Mouse (Mus musculus): ENCODE measurements at regions not wholly inside any gene's neighbourhood (a gene's known extent, or its start where the extent isn't known, plus 50 kb on each side); places are given as distances from the start of the nearest gene placed in this dataset.

- no peaks in the 10 kb centered on the region for H3K27me3 ChIP-seq
- H3K27ac ChIP-seq: no peak overlapping the region
- no peaks in the 10 kb centered on the region for H3K36me3 ChIP-seq
- no peaks in the 10 kb centered on the region for H3K4me1 ChIP-seq (replicated peaks)
- H3K9ac ChIP-seq (replicated peaks): no peak overlapping the region
- 15% methylated on average over 4 of the region's 4 CpGs for WGBS
- H3K4me3 ChIP-seq (replicated peaks): no peak overlapping the region
- H3K9me3 ChIP-seq: no peaks in the 10 kb centered on the region
- H3K4me2 ChIP-seq (replicated peaks): no peak overlapping the region
- ATAC-seq: no peak
Observed at GRCm38 (mm10) chr14:99632444-99632843, 334.0 kb downstream of the Klf5 start.

DNA sequence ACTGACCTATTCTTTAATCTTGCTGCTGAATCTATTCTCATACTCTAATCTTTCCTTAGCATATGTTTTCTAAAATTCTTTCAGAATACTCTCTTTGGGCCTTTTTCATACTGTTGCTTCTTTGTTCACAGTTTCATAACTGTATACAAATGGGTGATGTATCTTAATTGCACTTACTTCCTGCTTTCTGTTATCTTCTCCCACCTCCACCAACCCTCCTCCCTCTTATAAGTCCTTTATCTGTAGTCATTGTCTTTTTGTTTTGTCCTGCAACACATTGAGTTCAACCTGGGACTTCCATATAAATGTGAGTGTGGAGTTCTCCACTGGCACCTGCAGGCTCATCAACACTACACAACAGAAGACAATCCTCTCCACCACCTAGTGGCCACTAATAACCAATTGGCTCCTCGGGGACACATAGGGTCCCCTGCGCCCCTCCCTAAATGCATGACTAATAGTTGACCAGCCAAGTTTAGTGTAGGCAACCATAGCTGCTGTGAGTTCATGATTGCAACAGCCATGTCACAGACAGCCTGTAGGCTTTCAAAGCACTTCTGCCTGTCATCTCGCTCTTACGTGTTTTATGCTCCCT is 337.2 kb downstream of the Klf5 start:
- WGBS: 94% methylated on average over 4 of the region's 4 CpGs

DNA sequence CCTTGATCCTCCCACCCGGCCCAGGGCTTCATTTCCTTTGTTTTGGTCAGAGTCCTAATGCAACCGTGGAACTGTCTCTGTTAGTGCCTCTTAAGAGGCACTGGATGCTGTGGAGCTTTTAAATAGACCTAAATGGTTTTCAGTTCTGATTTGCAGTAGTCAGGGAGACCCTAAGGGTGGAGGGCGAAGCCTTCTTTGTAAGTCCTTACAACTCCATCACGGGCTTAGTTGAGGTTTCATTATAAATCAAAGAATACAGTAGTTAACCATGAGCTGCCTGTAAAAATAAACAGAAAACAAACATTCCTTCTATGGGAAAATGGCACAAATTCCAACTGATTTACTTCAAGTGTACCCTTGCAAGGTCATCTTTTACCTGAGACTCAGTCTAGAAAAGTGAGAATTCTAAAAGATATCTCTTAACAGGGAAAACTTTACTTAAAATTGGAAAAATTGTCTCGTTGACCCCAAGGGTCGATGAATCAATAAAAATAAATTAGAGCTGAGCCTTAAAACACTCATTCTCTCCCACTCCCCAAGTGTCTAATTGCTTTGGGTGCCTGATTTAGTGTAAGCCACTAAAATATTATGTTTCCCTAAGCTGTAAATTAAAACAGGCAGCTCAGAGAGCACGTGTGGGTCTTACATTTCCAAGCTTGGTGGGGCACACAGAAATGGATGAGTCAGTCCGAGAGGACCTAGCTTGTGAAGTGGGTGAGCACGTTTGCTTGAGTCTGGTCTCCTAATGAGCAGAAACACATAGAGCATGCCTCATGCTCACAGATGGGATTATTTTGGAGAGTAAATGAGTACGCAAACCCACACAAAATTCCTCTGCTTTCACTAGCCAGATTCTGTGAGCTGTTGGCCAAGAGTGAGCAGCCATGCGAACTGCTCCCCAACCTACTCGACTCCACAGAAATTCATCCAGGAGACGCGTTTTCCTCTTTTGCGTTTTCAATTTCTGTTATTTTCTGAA is 343.3 kb downstream of the Klf5 start:
- Histone ChIP-seq H3K4me1 (replicated peaks) (no peaks in the 10 kb centered on the region), H3K4me2 (replicated peaks) (no peak overlapping the region), H3K27ac (no peak overlapping the region), H3K36me3 (no peaks in the 10 kb centered on the region), H3K9ac (replicated peaks) (no peak overlapping the region), H3K9me3 (no peaks in the 10 kb centered on the region), H3K4me3 (replicated peaks) (no peak overlapping the region), H3K27me3 (no peaks in the 10 kb centered on the region)
- ATAC-seq: no peak
- 77% methylated on average over 15 of the region's 15 CpGs for WGBS

More for the DNA sequence above, 337.2 kb downstream of the Klf5 start:
- Histone ChIP-seq H3K4me1 (replicated peaks) (no peaks in the 10 kb centered on the region), H3K9me3 (no peaks in the 10 kb centered on the region), H3K4me2 (replicated peaks) (no peak overlapping the region), H3K27ac (no peak overlapping the region), H3K4me3 (replicated peaks) (no peak overlapping the region), H3K36me3 (no peaks in the 10 kb centered on the region), H3K9ac (replicated peaks) (no peak overlapping the region), H3K27me3 (no peaks in the 10 kb centered on the region)
- no peak for ATAC-seq

- H3K27ac ChIP-seq: no peak overlapping the region
- no peaks in the 10 kb centered on the region for H3K9me3 ChIP-seq
- H3K4me1 ChIP-seq (replicated peaks): no peaks in the 10 kb centered on the region
- no peak overlapping the region for H3K9ac ChIP-seq (replicated peaks)
- no peak for ATAC-seq
- H3K27me3 ChIP-seq: no peaks in the 10 kb centered on the region
- H3K4me2 ChIP-seq (replicated peaks): no peak overlapping the region
- no peak overlapping the region for H3K4me3 ChIP-seq (replicated peaks)
- H3K36me3 ChIP-seq: no peaks in the 10 kb centered on the region
- WGBS: 82% methylated on average over 3 of the region's 3 CpGs
Observed at GRCm38 (mm10) chr14:99646323-99646722, 347.8 kb downstream of the Klf5 start.

GRCm38 (mm10) chr14:99674399-99674798 is 375.9 kb downstream of the Klf5 start:
- no peak overlapping the region for H3K4me3 ChIP-seq (replicated peaks)
- H3K4me1 ChIP-seq (replicated peaks): no peaks in the 10 kb centered on the region
- no peak overlapping the region for H3K4me2 ChIP-seq (replicated peaks)
- no peak for ATAC-seq
- no peaks in the 10 kb centered on the region for H3K36me3 ChIP-seq
- H3K27ac ChIP-seq: no peak overlapping the region
- H3K27me3 ChIP-seq: no peaks in the 10 kb centered on the region
- H3K9me3 ChIP-seq: no peaks in the 10 kb centered on the region
- no peak overlapping the region for H3K9ac ChIP-seq (replicated peaks)
- WGBS: 77% methylated on average over 3 of the region's 3 CpGs

DNA sequence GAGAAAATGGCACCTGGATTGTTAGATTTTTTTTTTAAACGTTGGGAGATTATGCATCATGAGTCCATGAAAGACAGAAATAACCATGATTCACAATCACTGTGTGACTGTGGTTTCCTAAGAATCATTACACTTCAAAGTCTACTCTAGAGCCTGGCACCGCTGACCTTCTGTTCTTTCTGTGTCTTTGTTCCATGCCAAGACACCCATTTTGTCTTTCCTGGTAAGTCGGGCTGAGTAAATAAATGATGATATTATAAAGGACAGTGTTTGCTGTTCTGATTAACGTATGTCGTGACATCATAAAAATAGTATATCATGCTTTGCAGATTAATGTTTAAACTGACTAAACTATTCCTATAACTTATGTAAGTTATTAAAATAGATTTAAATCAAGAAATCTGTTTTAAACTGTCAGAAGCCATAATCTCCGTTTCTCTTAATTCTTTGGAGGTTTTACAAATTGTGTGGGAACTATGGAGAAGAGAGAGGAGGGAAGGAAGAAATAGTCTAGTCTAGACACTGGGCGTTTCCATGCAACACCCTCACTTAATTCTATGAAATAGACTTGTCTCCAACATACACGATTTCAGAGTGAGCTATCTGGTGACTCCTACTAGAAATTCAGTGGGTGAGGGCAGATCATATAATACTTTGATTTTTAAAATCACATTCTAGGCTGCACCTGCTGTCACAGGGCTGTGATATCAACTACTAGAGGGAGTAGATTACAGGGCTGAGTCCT is 388.7 kb downstream of the Klf5 start:
- ATAC-seq: no peak
- Histone ChIP-seq H3K9ac (replicated peaks) (no peak overlapping the region), H3K4me2 (replicated peaks) (no peak overlapping the region), H3K27me3 (no peaks in the 10 kb centered on the region), H3K36me3 (no peaks in the 10 kb centered on the region), H3K9me3 (no peaks in the 10 kb centered on the region), H3K4me3 (replicated peaks) (no peak overlapping the region), H3K27ac (no peak overlapping the region), H3K4me1 (replicated peaks) (no peaks in the 10 kb centered on the region)
- WGBS: 87% methylated on average over 8 of the region's 8 CpGs

DNA sequence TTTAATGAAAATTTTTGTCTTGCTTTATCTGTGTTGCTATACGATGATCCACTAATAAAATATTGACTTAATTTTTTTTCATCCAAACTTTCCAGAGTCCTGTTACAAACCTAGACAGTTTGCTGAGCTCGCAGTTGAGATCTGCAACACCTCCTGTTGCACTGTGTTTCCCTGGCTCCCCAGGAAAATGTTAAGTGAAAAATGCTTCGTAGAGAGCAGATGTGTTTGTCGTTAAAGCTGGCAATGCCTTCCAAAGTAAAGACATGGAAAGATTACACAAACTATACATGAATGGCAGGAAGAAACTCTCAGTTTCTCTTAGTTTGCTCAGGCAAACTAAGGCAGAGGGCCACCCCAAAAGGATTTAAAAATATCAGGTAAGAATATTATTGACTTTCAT is 389.9 kb downstream of the Klf5 start:
- Histone ChIP-seq H3K4me3 (replicated peaks) (no peak overlapping the region), H3K36me3 (no peaks in the 10 kb centered on the region), H3K4me1 (replicated peaks) (no peaks in the 10 kb centered on the region), H3K9ac (replicated peaks) (no peak overlapping the region), H3K27me3 (no peaks in the 10 kb centered on the region), H3K9me3 (no peaks in the 10 kb centered on the region), H3K27ac (no peak overlapping the region), H3K4me2 (replicated peaks) (no peak overlapping the region)
- WGBS: 90% methylated on average over 4 of the region's 4 CpGs
- no peak for ATAC-seq

DNA sequence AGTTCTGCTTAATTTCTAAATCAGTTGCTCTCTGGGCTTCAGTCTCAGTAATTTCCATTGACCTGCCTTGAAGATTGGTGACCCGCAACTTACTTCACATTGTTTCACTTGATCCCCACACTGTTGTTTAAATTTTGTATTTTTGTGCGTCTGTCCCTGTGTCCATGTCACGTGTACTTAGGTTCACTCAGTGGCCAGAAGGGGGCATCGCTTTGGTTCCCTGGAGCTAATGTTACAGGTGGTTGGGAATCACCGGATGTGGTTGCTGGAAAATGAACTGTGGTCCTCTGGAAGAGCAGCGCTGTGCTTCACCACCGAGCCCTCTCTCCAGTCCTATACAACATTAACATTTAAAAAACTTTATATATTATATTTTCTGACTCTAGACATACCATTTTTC is 397.8 kb downstream of the Klf5 start:
- no peak overlapping the region for H3K4me2 ChIP-seq (replicated peaks)
- no peak for ATAC-seq
- no peak overlapping the region for H3K4me3 ChIP-seq (replicated peaks)
- H3K4me1 ChIP-seq (replicated peaks): no peaks in the 10 kb centered on the region
- no peaks in the 10 kb centered on the region for H3K36me3 ChIP-seq
- no peaks in the 10 kb centered on the region for H3K9me3 ChIP-seq
- H3K9ac ChIP-seq (replicated peaks): no peak overlapping the region
- no peak overlapping the region for H3K27ac ChIP-seq
- 93% methylated on average over 7 of the region's 7 CpGs for WGBS
- H3K27me3 ChIP-seq: no peaks in the 10 kb centered on the region

GRCm38 (mm10) chr14:99699545-99699944 is 401.1 kb downstream of the Klf5 start:
- Histone ChIP-seq H3K4me1 (replicated peaks) (no peaks in the 10 kb centered on the region), H3K9me3 (no peaks in the 10 kb centered on the region), H3K27ac (no peak overlapping the region), H3K36me3 (no peaks in the 10 kb centered on the region), H3K4me3 (replicated peaks) (no peak overlapping the region), H3K27me3 (no peaks in the 10 kb centered on the region), H3K9ac (replicated peaks) (no peak overlapping the region), H3K4me2 (replicated peaks) (no peak overlapping the region)
- WGBS: 93% methylated on average over 2 of the region's 2 CpGs
- no peak for ATAC-seq

DNA sequence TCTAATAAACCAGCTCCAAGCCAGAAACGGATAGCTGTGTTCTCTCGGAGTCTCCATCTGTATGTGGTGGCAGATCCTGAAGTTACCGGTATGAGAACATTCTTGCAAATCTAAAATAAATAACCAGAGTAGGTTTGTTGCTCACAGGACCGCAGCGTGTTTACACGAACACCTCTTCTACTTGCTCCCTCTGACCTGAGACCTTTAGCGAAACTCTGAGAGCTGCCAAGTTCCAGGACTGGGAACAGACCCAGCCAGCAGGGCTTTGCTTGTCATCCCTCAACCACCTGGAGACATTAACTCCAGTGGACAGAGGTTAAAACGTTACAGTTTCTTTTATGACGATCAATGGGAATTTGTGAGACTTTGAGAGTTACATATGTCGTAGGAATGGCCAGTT is 407.5 kb downstream of the Klf5 start:
- H3K9ac ChIP-seq (replicated peaks): no peak overlapping the region
- no peaks in the 10 kb centered on the region for H3K4me1 ChIP-seq (replicated peaks)
- H3K4me3 ChIP-seq (replicated peaks): no peak overlapping the region
- H3K27ac ChIP-seq: no peak overlapping the region
- no peaks in the 10 kb centered on the region for H3K36me3 ChIP-seq
- 95% methylated on average over 10 of the region's 10 CpGs for WGBS
- H3K4me2 ChIP-seq (replicated peaks): no peak overlapping the region
- no peaks in the 10 kb centered on the region for H3K9me3 ChIP-seq
- ATAC-seq: no peak
- no peaks in the 10 kb centered on the region for H3K27me3 ChIP-seq

GRCm38 (mm10) chr14:99708066-99708465 is 409.6 kb downstream of the Klf5 start:
- Histone ChIP-seq H3K27ac (no peak overlapping the region), H3K4me1 (replicated peaks) (no peaks in the 10 kb centered on the region), H3K27me3 (no peaks in the 10 kb centered on the region), H3K9ac (replicated peaks) (no peak overlapping the region), H3K4me2 (replicated peaks) (no peak overlapping the region), H3K9me3 (no peaks in the 10 kb centered on the region), H3K36me3 (no peaks in the 10 kb centered on the region), H3K4me3 (replicated peaks) (no peak overlapping the region)
- 82% methylated on average over 2 of the region's 2 CpGs for WGBS
- ATAC-seq: no peak

- no peak overlapping the region for H3K4me2 ChIP-seq (replicated peaks)
- no peaks in the 10 kb centered on the region for H3K4me1 ChIP-seq (replicated peaks)
- no peak overlapping the region for H3K27ac ChIP-seq
- H3K9me3 ChIP-seq: no peaks in the 10 kb centered on the region
- no peak overlapping the region for H3K4me3 ChIP-seq (replicated peaks)
- H3K9ac ChIP-seq (replicated peaks): no peak overlapping the region
- ATAC-seq: no peak
- no peaks in the 10 kb centered on the region for H3K36me3 ChIP-seq
- WGBS: 38% methylated on average over 2 of the region's 2 CpGs
- H3K27me3 ChIP-seq: no peaks in the 10 kb centered on the region
Observed at GRCm38 (mm10) chr14:99709764-99710163, 411.3 kb downstream of the Klf5 start.

Data from midbrain, embryonic 13.5 days (tissue).